Comparison of ENCODE assay signal across 13 mouse cellular contexts in the genomic region with DNA sequence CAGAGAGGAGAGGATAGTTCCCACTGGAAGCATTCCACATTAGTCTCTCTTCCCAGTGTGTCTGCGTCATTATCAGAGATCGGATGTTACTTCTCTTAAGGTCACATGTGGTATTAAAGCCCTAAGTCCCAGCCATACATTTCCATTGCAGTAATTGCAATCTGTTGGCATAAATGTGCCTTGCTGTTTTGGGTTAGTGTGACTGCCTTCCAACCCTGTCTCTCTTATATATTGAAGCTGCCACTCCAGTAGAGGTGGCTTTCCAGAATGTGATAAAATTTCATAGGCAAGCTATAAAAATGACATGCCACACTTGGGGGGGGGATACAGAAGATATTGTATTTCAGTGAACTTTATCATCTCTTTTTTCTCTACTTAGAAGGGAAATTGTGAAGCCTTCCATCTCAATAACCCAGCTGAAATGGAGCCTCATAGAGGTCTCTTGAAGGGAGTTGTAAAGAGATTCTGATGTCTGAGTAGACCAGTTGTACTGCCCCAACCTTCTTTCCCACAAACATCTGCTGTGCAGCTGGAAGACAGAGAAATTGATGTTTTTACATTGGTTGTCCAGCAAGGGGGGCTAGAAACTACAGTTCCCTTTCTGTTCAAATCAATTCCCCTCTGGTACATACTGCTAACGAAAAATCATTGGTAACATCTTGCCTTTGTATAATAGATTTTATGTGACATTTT.
DNase-seq lines count a peak whose midpoint lies in the region; ATAC-seq and TF ChIP-seq lines count a peak whose summit lies in the region.
"Had no signal": no experiment of that assay in that cellular context is flagged by ENCODE, and none has a peak within 500 bp of the region (broad histone marks: within the 10 kb centered on the region; RNA-seq: fewer than 3 reads in every experiment).

No protein-coding gene starts in this region.

- H3K27ac ChIP-seq in hindbrain, embryonic 10.5 days: peak overlapping the region; percentile 53
- H3K27ac ChIP-seq in hindbrain, embryonic 12.5 days: no peak overlapping the region
- H3K27ac ChIP-seq in forebrain, postnatal 0 days (ENCODE audit: low read depth, low read length): no peak overlapping the region
- peak overlapping the region; percentile 80 for H3K27ac ChIP-seq in midbrain, embryonic 13.5 days
- H3K27ac ChIP-seq: heart, embryonic 13.5 days; kidney, embryonic 15.5 days; limb, embryonic 12.5 days had no signal

- no peaks in the 10 kb centered on the region for H3K36me3 ChIP-seq in hindbrain, embryonic 10.5 days
- no peaks in the 10 kb centered on the region for H3K36me3 ChIP-seq in hindbrain, embryonic 12.5 days
- no peaks in the 10 kb centered on the region for H3K36me3 ChIP-seq in forebrain, postnatal 0 days (ENCODE audit: insufficient read depth)
- no peaks in the 10 kb centered on the region for H3K36me3 ChIP-seq in midbrain, embryonic 13.5 days
- H3K36me3 ChIP-seq: heart, embryonic 13.5 days; kidney, embryonic 15.5 days; limb, embryonic 12.5 days had no signal

- H3K4me2 ChIP-seq in hindbrain, embryonic 12.5 days (replicated peaks): no peak overlapping the region
- H3K4me2 ChIP-seq in forebrain, postnatal 0 days (ENCODE audit: low read depth): no peak overlapping the region
- no peak overlapping the region for H3K4me2 ChIP-seq in midbrain, embryonic 13.5 days (replicated peaks)
- H3K4me2 ChIP-seq: heart, embryonic 13.5 days; kidney, embryonic 15.5 days; limb, embryonic 12.5 days had no signal

- no peak overlapping the region for H3K9ac ChIP-seq in hindbrain, embryonic 12.5 days
- no peak overlapping the region for H3K9ac ChIP-seq in forebrain, postnatal 0 days
- H3K9ac ChIP-seq in midbrain, embryonic 13.5 days (replicated peaks): no peak overlapping the region
- H3K9ac ChIP-seq: heart, embryonic 13.5 days; kidney, embryonic 15.5 days; limb, embryonic 12.5 days had no signal

- TF ChIP-seq CTCF in forebrain, postnatal 0 days (IDR thresholded peaks at IDR 0.05; ENCODE audit: low read depth): peak; percentile 31

- no peak overlapping the region for H3K4me3 ChIP-seq in hindbrain, embryonic 10.5 days
- no peak overlapping the region for H3K4me3 ChIP-seq in hindbrain, embryonic 12.5 days
- no peak overlapping the region for H3K4me3 ChIP-seq in forebrain, postnatal 0 days (ENCODE audit: low read depth, low read length)
- no peak overlapping the region for H3K4me3 ChIP-seq in midbrain, embryonic 13.5 days (replicated peaks)
- H3K4me3 ChIP-seq: heart, embryonic 13.5 days; kidney, embryonic 15.5 days; limb, embryonic 12.5 days had no signal

- DNase-seq in hindbrain, embryonic 10.5 days (ENCODE audit: low spot score): no peak
- peak; percentile 39 for DNase-seq in NIH3T3 (ENCODE audit: low read depth)
- DNase-seq in forebrain, postnatal 0 days: peak; percentile 37
- no peak for DNase-seq in adrenal gland, postnatal 25 days
- DNase-seq in thymus, postnatal 14 days: no peak
- no peak for DNase-seq in cerebellum, postnatal 25 days
- DNase-seq: adrenal gland, postnatal 14 days had no signal

- H3K4me1 ChIP-seq in hindbrain, embryonic 10.5 days (replicated peaks): peaks cover 31% of the 10 kb centered on the region
- peaks cover 14% of the 10 kb centered on the region for H3K4me1 ChIP-seq in hindbrain, embryonic 12.5 days
- peaks cover 6% of the 10 kb centered on the region; the same call in 1 of the 2 replicates for H3K4me1 ChIP-seq in forebrain, postnatal 0 days (ENCODE audit: insufficient read depth)
- peaks cover 28% of the 10 kb centered on the region for H3K4me1 ChIP-seq in midbrain, embryonic 13.5 days (replicated peaks)
- H3K4me1 ChIP-seq: kidney, embryonic 15.5 days had no signal

- no peaks in the 10 kb centered on the region for H3K27me3 ChIP-seq in hindbrain, embryonic 10.5 days (ENCODE audit: insufficient read depth, poor library complexity, severe bottlenecking)
- H3K27me3 ChIP-seq in hindbrain, embryonic 12.5 days: no peaks in the 10 kb centered on the region
- no peaks in the 10 kb centered on the region for H3K27me3 ChIP-seq in forebrain, postnatal 0 days (ENCODE audit: insufficient read depth, low read length)
- H3K27me3 ChIP-seq in midbrain, embryonic 13.5 days: no peaks in the 10 kb centered on the region
- H3K27me3 ChIP-seq: heart, embryonic 13.5 days; kidney, embryonic 15.5 days; limb, embryonic 12.5 days; Patski had no signal

- H3K9me3 ChIP-seq in hindbrain, embryonic 10.5 days: no peaks in the 10 kb centered on the region
- no peaks in the 10 kb centered on the region for H3K9me3 ChIP-seq in hindbrain, embryonic 12.5 days (replicated peaks)
- no peaks in the 10 kb centered on the region for H3K9me3 ChIP-seq in forebrain, postnatal 0 days (ENCODE audit: low read length)
- H3K9me3 ChIP-seq in midbrain, embryonic 13.5 days: no peaks in the 10 kb centered on the region
- H3K9me3 ChIP-seq: heart, embryonic 13.5 days; kidney, embryonic 15.5 days; limb, embryonic 12.5 days had no signal

- 61% methylated on average over 3 of the region's 3 CpGs for WGBS in hindbrain, embryonic 10.5 days
- WGBS in hindbrain, embryonic 12.5 days: 53% methylated on average over 3 of the region's 3 CpGs
- WGBS in forebrain, postnatal 0 days: 34% methylated on average over 3 of the region's 3 CpGs
- 54% methylated on average over 3 of the region's 3 CpGs for WGBS in midbrain, embryonic 13.5 days

- no peak for ATAC-seq in hindbrain, embryonic 12.5 days (ENCODE audit: low FRiP score)
- ATAC-seq in forebrain, postnatal 0 days: peak; percentile 64
- ATAC-seq in midbrain, embryonic 13.5 days: peak; percentile 55; the same call in 1 of the 2 replicates
- ATAC-seq: Patski had no signal

Comparison
In these comparisons a context has a peak if more than half of its experiments do, and no peak if none do; other contexts are left out.
1. H3K27ac ChIP-seq: peak in hindbrain, embryonic 10.5 days (single experiment) and midbrain, embryonic 13.5 days (single experiment); none in hindbrain, embryonic 12.5 days (single experiment) and forebrain, postnatal 0 days (single experiment).
2. DNase-seq: peak in NIH3T3 (single experiment) and forebrain, postnatal 0 days (single experiment); none in hindbrain, embryonic 10.5 days (single experiment), adrenal gland, postnatal 25 days (single experiment), thymus, postnatal 14 days (single experiment) and cerebellum, postnatal 25 days (0 of 2).